Mouse (Mus musculus): Measurements from ENCODE around the gene Zfp292.

DNA sequence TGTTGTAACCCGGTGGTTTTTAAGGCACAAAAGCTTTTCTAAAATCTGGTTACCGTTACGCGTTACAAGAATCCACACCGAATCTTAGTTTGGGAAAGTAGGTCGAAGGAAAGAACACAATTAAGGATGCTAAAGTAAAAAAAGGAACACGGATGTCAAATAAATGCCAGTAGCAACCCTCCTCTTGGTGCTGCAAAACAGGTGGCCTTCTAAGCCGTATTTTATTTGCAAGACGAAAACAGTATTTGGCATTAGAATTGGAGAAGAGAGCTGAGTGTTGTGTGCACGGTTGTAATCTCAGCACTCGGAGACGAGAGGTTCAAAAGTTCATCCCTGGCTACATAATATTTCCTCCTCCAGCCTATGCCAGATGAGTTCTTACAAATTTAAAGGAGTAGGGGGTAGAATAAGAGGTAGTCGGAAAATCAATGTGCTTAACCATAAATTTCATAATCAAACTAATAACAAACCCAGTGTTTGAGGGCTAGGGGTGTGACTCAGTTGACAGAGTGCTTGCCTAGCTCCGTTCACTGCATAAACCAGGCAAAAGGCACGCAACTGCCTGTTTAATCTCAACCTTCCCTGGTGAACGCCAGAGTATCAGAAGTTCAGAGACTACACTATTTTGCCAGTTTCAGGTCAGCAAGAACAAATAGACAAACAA, 738 bp upstream of the Zfp292 start:
- no peak for TF ChIP-seq CTCF (conservative IDR thresholded peaks at IDR 0.05 in 1 of 2, IDR thresholded peaks at IDR 0.05 in 1 of 2; ENCODE audit: low read depth in 2 of 2, low read length in 2 of 2)
- TF ChIP-seq USF1 (IDR thresholded peaks at IDR 0.05; ENCODE audit: low read depth, low read length), result no peak
- TF ChIP-seq ZC3H11A (IDR thresholded peaks at IDR 0.05; ENCODE audit: low read depth, low read length), result no peak
- no peak for TF ChIP-seq E2F4 (IDR thresholded peaks at IDR 0.05; ENCODE audit: insufficient replicate concordance, low read depth, low read length)
- TF ChIP-seq MEF2A (IDR thresholded peaks at IDR 0.05; ENCODE audit: borderline replicate concordance, low read depth, low read length), result no peak
- TF ChIP-seq ZKSCAN1 (IDR thresholded peaks at IDR 0.05; ENCODE audit: borderline replicate concordance, low read depth, low read length), result no peak
- TF ChIP-seq RAD21 (IDR thresholded peaks at IDR 0.05; ENCODE audit: low read depth, low read length), result no peak
- no peak for TF ChIP-seq SIN3A (IDR thresholded peaks at IDR 0.05; ENCODE audit: low read length)
- TF ChIP-seq POLR2A (IDR thresholded peaks at IDR 0.05; ENCODE audit: low read depth, low read length), result no peak
